Mouse (Mus musculus): ENCODE results near the gene Ptpn22. TPM values are rescaled to one million over a fixed set of nuclear protein-coding genes. Genes with fewer than 3 reads are reported as not detected.

The Ptpn22 gene
- polyA plus RNA-seq, 1 experiment from 2014 or later, result 0.65 TPM

DNA sequence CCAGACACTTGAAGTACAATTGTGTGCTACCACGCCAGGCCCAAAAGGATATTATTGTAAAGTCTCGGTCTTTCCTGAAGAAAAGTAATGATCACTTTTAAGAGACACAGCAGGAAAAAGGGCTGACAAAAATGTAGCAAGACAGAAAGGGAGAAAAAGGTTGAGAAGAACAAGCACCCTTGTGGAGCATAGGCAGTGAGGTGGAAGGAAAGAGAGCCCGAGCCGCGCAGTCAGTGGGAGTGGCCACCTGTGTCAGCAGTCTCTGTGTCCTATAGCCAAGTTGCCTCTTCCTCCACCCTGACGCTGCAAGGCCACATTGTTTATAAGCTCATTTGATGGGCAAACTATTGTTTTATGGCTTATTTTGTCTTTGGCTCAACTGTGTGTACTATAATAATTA, 67.9 kb downstream of the Ptpn22 start:
- no peaks in the 10 kb centered on the region for H3K27me3 ChIP-seq (ENCODE audit: control insufficient read depth, insufficient read depth, low read length)
- WGBS, result 62% methylated on average over 6 of the region's 6 CpGs
- H3K27ac ChIP-seq (ENCODE audit: low read depth, low read length), result no peak overlapping the region
- H3K4me3 ChIP-seq (ENCODE audit: low read depth, low read length), result no peak overlapping the region
- no peak overlapping the region for H3K4me2 ChIP-seq (ENCODE audit: low read depth)
- no peaks in the 10 kb centered on the region; the same call in 1 of the 2 replicates for H3K4me1 ChIP-seq (ENCODE audit: control insufficient read depth, insufficient read depth, low read length)
- H3K9ac ChIP-seq (ENCODE audit: low read length), result no peak overlapping the region
- no peaks in the 10 kb centered on the region for H3K36me3 ChIP-seq (ENCODE audit: control insufficient read depth, insufficient read depth, low read length)
- H3K9me3 ChIP-seq (ENCODE audit: control insufficient read depth, low read length), result no peaks in the 10 kb centered on the region
- DNase-seq (ENCODE audit: low spot score), result no peak
- ATAC-seq (ENCODE audit: insufficient read depth, low FRiP score, low TSS enrichment), result no peak

DNA sequence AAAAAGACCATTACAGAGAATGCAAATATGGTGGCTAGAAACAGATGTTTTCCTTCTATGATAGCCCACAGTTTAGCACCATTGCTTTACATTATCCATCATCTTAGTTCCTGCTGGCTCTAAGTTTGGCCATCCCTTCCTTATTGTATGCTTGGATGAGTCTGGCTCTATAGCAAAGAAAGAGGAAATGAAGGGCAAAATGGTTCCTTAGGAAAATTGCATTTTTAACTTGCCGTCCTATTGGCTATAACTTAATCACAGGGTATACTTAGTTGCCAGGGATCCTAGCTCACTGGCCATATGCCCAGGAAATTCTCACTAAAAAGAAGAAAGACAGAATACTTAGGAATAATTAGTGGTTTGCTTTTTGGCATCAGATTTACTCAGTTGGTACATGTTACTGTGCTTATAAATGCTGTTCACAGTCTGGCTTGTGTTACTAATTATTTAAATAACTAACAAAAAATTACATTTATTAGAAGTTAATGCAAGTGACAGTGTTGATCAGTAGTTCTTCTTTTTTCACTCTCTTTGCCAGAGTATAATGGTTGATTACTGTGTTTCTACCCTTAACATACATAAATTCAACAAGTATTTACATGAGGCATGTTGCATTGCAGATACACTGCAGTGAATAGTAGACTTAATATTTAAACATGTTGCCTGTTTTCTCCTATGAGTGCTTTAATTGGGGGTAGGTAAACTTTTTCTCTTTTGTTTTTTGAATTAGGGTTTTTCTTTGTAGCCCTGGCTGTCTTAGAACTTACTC, 85.4 kb downstream of the Ptpn22 start:
- Histone ChIP-seq H3K4me3 (ENCODE audit: low read depth, low read length) (no peak overlapping the region), H3K36me3 (ENCODE audit: control insufficient read depth, insufficient read depth, low read length) (no peaks in the 10 kb centered on the region), H3K9me3 (ENCODE audit: control insufficient read depth, low read length) (no peaks in the 10 kb centered on the region), H3K27ac (ENCODE audit: low read depth, low read length) (no peak overlapping the region), H3K4me2 (ENCODE audit: low read depth) (no peak overlapping the region), H3K27me3 (ENCODE audit: control insufficient read depth, insufficient read depth, low read length) (no peaks in the 10 kb centered on the region), H3K9ac (ENCODE audit: low read length) (no peak overlapping the region), H3K4me1 (ENCODE audit: control insufficient read depth, insufficient read depth, low read length) (no peaks in the 10 kb centered on the region)
- DNase-seq (ENCODE audit: low spot score) (no peak), ATAC-seq (ENCODE audit: insufficient read depth, low FRiP score, low TSS enrichment) (no peak)
- WGBS, result 98% methylated on average over 1 of the region's 1 CpGs

DNA sequence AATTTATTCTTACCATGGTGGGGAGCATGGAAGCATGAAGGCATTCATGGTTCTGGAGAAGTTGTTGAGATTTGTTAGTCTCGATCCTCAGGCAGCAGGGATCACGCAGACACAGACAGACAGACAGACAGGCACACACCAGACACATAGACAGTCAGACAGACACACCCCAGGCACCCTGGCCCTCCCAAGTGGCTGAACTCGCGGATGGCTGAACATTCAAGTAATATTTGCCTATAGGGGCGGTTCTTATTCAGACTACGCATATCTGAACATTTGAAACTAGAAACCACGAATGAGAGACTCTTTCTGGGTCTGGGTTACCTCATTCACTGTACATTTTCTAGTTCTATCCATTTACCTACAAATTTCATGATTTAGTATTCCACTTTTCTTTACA, 89.1 kb downstream of the Ptpn22 start:
- Histone ChIP-seq H3K36me3 (ENCODE audit: control insufficient read depth, insufficient read depth, low read length) (no peaks in the 10 kb centered on the region), H3K4me3 (ENCODE audit: low read depth, low read length) (no peak overlapping the region), H3K9me3 (ENCODE audit: control insufficient read depth, low read length) (no peaks in the 10 kb centered on the region), H3K4me1 (ENCODE audit: control insufficient read depth, insufficient read depth, low read length) (no peaks in the 10 kb centered on the region), H3K4me2 (ENCODE audit: low read depth) (no peak overlapping the region), H3K27ac (ENCODE audit: low read depth, low read length) (no peak overlapping the region), H3K27me3 (ENCODE audit: control insufficient read depth, insufficient read depth, low read length) (no peaks in the 10 kb centered on the region), H3K9ac (ENCODE audit: low read length) (no peak overlapping the region)
- 89% methylated on average over 7 of the region's 7 CpGs for WGBS
- DNase-seq (ENCODE audit: low spot score) (no peak), ATAC-seq (ENCODE audit: insufficient read depth, low FRiP score, low TSS enrichment) (no peak)

DNA sequence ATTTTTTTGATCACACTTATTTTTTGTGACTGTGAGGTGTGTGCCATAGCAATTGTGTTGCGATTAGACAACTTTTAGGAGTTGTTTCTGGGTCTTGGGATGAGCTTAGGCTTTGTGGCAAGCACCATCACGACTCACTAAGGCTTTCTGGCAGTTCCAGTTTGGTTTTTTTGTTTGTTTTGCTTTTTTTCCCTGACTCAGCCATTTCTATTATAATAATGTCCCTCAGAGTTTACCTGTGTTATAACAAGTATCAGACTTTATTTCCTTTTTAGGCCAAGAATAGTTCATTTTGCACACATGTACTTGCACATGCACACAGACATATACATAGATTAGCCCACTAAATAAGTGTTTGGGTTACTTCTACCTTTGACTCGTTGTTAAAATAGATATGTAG, 101.0 kb downstream of the Ptpn22 start:
- H3K9me3 ChIP-seq (ENCODE audit: control insufficient read depth, low read length), result no peaks in the 10 kb centered on the region
- no peaks in the 10 kb centered on the region for H3K36me3 ChIP-seq (ENCODE audit: control insufficient read depth, insufficient read depth, low read length)
- no peak overlapping the region for H3K4me3 ChIP-seq (ENCODE audit: low read depth, low read length)
- no peak for DNase-seq (ENCODE audit: low spot score)
- no peak for ATAC-seq (ENCODE audit: insufficient read depth, low FRiP score, low TSS enrichment)
- no peak overlapping the region for H3K9ac ChIP-seq (ENCODE audit: low read length)
- H3K27me3 ChIP-seq (ENCODE audit: control insufficient read depth, insufficient read depth, low read length), result no peaks in the 10 kb centered on the region
- no peak overlapping the region for H3K27ac ChIP-seq (ENCODE audit: low read depth, low read length)
- no peaks in the 10 kb centered on the region for H3K4me1 ChIP-seq (ENCODE audit: control insufficient read depth, insufficient read depth, low read length)
- H3K4me2 ChIP-seq (ENCODE audit: low read depth), result no peak overlapping the region
- WGBS, result 89% methylated on average over 3 of the region's 3 CpGs

Other genes with a start within 250 kb of the Ptpn22 start
- 0.13 TPM in 1 of 2 replicates, not detected in the other for gene Atg4a-ps, start 213.7 kb upstream of the Ptpn22 start, polyA plus RNA-seq (2014; fragmentation: Nextera tagmentation; extraction: Ambion mirVana)
- gene Olfml3, start 121.8 kb upstream of the Ptpn22 start, polyA plus RNA-seq (2014; fragmentation: Nextera tagmentation; extraction: Ambion mirVana), result 18.0 and 19.0 TPM in 2 replicates
- not detected in 2 replicates for gene Gm10964, start 120.4 kb upstream of the Ptpn22 start, polyA plus RNA-seq (2014; fragmentation: Nextera tagmentation; extraction: Ambion mirVana)
- 15.4 and 16.0 TPM in 2 replicates for gene Hipk1, start 68.2 kb upstream of the Ptpn22 start, polyA plus RNA-seq (2014; fragmentation: Nextera tagmentation; extraction: Ambion mirVana)
- 33.5 and 35.9 TPM in 2 replicates for gene Dclre1b, start 50.4 kb upstream of the Ptpn22 start, polyA plus RNA-seq (2014; fragmentation: Nextera tagmentation; extraction: Ambion mirVana)
- 27.4 and 27.6 TPM in 2 replicates for gene Ap4b1, start 50.3 kb upstream of the Ptpn22 start, polyA plus RNA-seq (2014; fragmentation: Nextera tagmentation; extraction: Ambion mirVana)
- gene Gm43064, start 50.2 kb upstream of the Ptpn22 start, polyA plus RNA-seq (2014; fragmentation: Nextera tagmentation; extraction: Ambion mirVana), result 0.14 and 0.19 TPM in 2 replicates
- not detected in 2 replicates for gene Bcl2l15, start 27.2 kb upstream of the Ptpn22 start, polyA plus RNA-seq (2014; fragmentation: Nextera tagmentation; extraction: Ambion mirVana)
- 22.3 and 22.6 TPM in 2 replicates for gene Rsbn1, start 54.3 kb downstream of the Ptpn22 start, polyA plus RNA-seq (2014; fragmentation: Nextera tagmentation; extraction: Ambion mirVana)
- 46.3 and 47.9 TPM in 2 replicates for gene Phtf1, start 108.3 kb downstream of the Ptpn22 start, polyA plus RNA-seq (2014; fragmentation: Nextera tagmentation; extraction: Ambion mirVana)

Data from neural tube, embryonic 11.5 days (tissue).